Mouse (Mus musculus): ENCODE results near the gene Unc13b. TPM values are rescaled to one million over a fixed set of nuclear protein-coding genes. Genes with fewer than 3 reads are reported as not detected.

Gene Unc13b
- polyA plus RNA-seq, 1 experiment from 2014 or later: 2.0 TPM

DNA sequence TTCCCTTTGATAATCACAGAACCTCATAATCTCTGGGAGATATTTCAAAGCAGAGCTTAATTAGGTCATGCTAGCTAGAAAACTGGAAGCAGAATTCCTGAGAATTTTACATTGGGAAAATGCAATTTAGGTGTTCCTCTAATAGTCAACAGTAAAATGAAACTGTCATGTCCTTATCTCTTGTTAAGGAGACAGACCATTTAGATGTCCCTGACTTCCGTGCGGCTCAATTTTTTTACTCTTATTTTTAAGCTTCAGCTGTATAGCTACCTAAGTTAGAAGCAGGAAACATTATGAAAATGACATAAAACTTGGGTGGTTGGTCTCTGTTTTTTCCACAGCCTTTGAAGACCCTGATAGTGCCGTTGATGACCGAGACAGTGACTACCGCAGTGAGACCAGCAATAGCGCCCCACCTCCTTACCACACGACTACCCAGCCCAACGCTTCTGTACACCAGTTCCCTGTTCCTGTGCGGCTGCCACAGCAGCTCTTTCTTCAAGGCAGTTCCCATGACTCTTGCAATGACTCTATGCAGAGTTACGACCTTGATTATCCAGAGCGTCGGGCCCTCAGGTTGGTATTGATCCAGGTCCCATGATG, 106.8 kb downstream of the Unc13b start:
- no peaks in the 10 kb centered on the region for H3K9me3 ChIP-seq (ENCODE audit: control insufficient read depth, low read length)
- 76% methylated on average over 12 of the region's 12 CpGs for WGBS

DNA sequence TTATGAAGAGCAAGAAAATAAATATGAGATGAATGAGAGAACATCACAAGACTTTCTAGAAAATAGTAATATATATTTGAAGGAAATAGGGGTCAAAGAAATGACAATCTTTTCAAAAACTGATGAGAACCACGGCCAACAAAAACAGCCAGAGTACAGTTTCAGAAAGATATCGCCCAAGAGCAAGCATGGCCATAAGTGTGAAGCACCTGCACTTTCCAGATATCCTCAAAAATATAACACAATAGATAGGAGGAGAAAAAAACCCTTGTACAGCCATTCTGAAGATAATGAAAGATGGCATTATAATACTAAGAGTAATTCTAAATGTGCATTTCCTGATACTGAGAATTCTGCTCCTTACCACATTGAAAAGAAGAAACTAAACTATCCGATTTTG, 111.3 kb downstream of the Unc13b start:
- Histone ChIP-seq H3K36me3 (ENCODE audit: control insufficient read depth, insufficient read depth, low read length) (no peaks in the 10 kb centered on the region), H3K9me3 (ENCODE audit: control insufficient read depth, low read length) (no peaks in the 10 kb centered on the region), H3K4me1 (replicated peaks; ENCODE audit: control insufficient read depth, insufficient read depth, low read length) (no peaks in the 10 kb centered on the region), H3K4me3 (ENCODE audit: low read depth, low read length) (no peak overlapping the region), H3K9ac (ENCODE audit: low read depth, low read length) (no peak overlapping the region), H3K4me2 (no peak overlapping the region), H3K27ac (ENCODE audit: low read depth, low read length) (no peak overlapping the region), H3K27me3 (replicated peaks; ENCODE audit: control insufficient read depth, insufficient read depth, low read length) (no peaks in the 10 kb centered on the region)
- ATAC-seq (replicated peaks; ENCODE audit: low FRiP score) (no peak), DNase-seq (ENCODE audit: low spot score) (no peak)
- 71% methylated on average over 3 of the region's 3 CpGs for WGBS

More for the DNA sequence above, 106.8 kb downstream of the Unc13b start:
- no peaks in the 10 kb centered on the region for H3K27me3 ChIP-seq (replicated peaks; ENCODE audit: control insufficient read depth, insufficient read depth, low read length)
- no peaks in the 10 kb centered on the region for H3K4me1 ChIP-seq (replicated peaks; ENCODE audit: control insufficient read depth, insufficient read depth, low read length)
- DNase-seq (ENCODE audit: low spot score) (no peak), ATAC-seq (replicated peaks; ENCODE audit: low FRiP score) (no peak)
- no peak overlapping the region for H3K27ac ChIP-seq (ENCODE audit: low read depth, low read length)
- H3K4me2 ChIP-seq: no peak overlapping the region
- no peak overlapping the region for H3K9ac ChIP-seq (ENCODE audit: low read depth, low read length)
- H3K4me3 ChIP-seq (ENCODE audit: low read depth, low read length): no peak overlapping the region
- H3K36me3 ChIP-seq (ENCODE audit: control insufficient read depth, insufficient read depth, low read length): no peaks in the 10 kb centered on the region

DNA sequence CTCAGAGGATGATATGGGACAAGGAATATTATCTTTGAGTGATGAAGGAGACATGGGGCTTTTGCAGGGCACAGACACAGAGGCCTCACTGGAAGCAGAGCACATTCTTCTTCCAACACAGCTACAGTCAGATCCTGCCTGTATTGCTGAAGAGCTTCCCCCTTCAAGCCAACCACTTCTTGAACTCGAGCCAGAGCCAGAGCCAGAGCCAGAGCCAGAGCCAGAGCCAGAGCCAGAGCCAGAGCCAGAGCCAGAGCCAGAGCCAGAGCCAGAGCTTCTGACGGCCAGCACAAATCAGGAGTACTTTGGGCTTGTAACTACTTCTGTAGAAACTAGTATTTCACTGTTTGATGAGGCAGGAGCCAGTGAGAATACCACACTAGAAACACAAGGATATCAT, 118.4 kb downstream of the Unc13b start:
- no peaks in the 10 kb centered on the region for H3K9me3 ChIP-seq (ENCODE audit: control insufficient read depth, low read length)
- no peak overlapping the region for H3K4me2 ChIP-seq
- H3K4me1 ChIP-seq (replicated peaks; ENCODE audit: control insufficient read depth, insufficient read depth, low read length): no peaks in the 10 kb centered on the region
- no peaks in the 10 kb centered on the region for H3K27me3 ChIP-seq (replicated peaks; ENCODE audit: control insufficient read depth, insufficient read depth, low read length)
- 59% methylated on average over 2 of the region's 2 CpGs for WGBS
- no peak overlapping the region for H3K9ac ChIP-seq (ENCODE audit: low read depth, low read length)
- H3K27ac ChIP-seq (ENCODE audit: low read depth, low read length): no peak overlapping the region
- DNase-seq (ENCODE audit: low spot score): no peak
- no peak overlapping the region for H3K4me3 ChIP-seq (ENCODE audit: low read depth, low read length)
- H3K36me3 ChIP-seq (ENCODE audit: control insufficient read depth, insufficient read depth, low read length): no peaks in the 10 kb centered on the region
- no peak for ATAC-seq (replicated peaks; ENCODE audit: low FRiP score)

DNA sequence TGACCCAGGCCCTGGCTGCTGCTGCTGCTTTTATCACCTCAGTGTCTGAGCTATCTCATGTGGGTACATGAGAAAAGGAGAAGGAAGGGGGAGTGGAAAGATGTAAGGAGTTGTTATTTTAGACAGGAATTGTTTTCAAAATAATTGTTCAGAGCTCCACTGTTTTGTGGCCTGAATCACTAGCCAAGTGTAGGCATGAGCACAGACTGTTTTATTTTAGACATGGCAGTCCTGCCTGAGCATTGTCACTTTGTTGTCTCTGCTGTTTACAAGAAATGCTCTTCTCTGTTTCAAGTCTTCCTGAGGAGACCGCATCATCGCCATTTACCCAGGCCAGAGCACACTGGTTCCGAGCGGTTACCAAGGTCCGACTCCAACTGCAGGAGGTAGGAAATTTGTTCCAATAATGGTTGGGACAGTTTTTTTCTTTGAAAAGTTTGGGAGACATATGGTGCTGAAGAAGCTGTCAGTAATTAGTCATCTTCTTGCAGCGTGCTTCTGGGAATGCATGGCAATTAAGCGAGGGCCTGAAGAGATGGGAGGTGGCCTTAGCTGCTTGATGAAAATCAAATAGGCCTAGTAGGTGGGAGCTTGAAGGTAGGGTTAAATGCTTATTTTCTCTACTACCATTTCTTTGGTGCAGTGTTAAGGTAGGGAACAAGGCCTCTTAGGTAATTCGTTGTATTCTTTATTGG, 123.9 kb downstream of the Unc13b start:
- no peaks in the 10 kb centered on the region for H3K4me1 ChIP-seq (replicated peaks; ENCODE audit: control insufficient read depth, insufficient read depth, low read length)
- 89% methylated on average over 8 of the region's 8 CpGs for WGBS
- no peak for ATAC-seq (replicated peaks; ENCODE audit: low FRiP score)

DNA sequence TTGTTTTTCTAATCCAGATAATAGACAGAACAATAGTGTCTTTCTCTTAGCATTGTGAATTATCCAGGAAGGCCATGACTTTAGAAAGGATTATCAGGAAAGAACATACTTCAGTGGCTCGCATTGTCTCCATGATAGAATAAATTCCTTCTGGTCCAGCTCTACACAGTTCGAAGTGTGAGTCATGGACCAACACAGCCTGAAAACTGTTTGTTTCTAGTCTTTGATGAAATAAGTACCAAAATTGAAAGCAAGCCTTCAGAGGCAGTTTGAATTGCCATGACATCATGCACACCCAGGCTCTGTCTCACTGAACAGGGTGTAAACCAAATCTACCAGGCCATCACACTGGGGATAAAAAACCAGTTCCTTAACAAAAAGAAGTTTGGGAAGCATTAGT, 128.7 kb downstream of the Unc13b start:
- H3K9ac ChIP-seq (ENCODE audit: low read depth, low read length): no peak overlapping the region
- H3K4me3 ChIP-seq (ENCODE audit: low read depth, low read length): no peak overlapping the region
- no peaks in the 10 kb centered on the region for H3K9me3 ChIP-seq (ENCODE audit: control insufficient read depth, low read length)
- H3K27me3 ChIP-seq (replicated peaks; ENCODE audit: control insufficient read depth, insufficient read depth, low read length): no peaks in the 10 kb centered on the region
- H3K27ac ChIP-seq (ENCODE audit: low read depth, low read length): no peak overlapping the region
- no peak overlapping the region for H3K4me2 ChIP-seq
- no peaks in the 10 kb centered on the region for H3K36me3 ChIP-seq (ENCODE audit: control insufficient read depth, insufficient read depth, low read length)
- H3K4me1 ChIP-seq (replicated peaks; ENCODE audit: control insufficient read depth, insufficient read depth, low read length): no peaks in the 10 kb centered on the region
- WGBS: 71% methylated on average over 2 of the region's 2 CpGs
- no peak for ATAC-seq (replicated peaks; ENCODE audit: low FRiP score)
- no peak for DNase-seq (ENCODE audit: low spot score)

More for the DNA sequence above, 123.9 kb downstream of the Unc13b start:
- H3K4me3 ChIP-seq (ENCODE audit: low read depth, low read length): no peak overlapping the region
- no peaks in the 10 kb centered on the region for H3K36me3 ChIP-seq (ENCODE audit: control insufficient read depth, insufficient read depth, low read length)
- no peak overlapping the region for H3K4me2 ChIP-seq
- H3K27me3 ChIP-seq (replicated peaks; ENCODE audit: control insufficient read depth, insufficient read depth, low read length): no peaks in the 10 kb centered on the region
- H3K27ac ChIP-seq (ENCODE audit: low read depth, low read length): no peak overlapping the region
- no peak for DNase-seq (ENCODE audit: low spot score)
- H3K9me3 ChIP-seq (ENCODE audit: control insufficient read depth, low read length): no peaks in the 10 kb centered on the region
- H3K9ac ChIP-seq (ENCODE audit: low read depth, low read length): no peak overlapping the region

DNA sequence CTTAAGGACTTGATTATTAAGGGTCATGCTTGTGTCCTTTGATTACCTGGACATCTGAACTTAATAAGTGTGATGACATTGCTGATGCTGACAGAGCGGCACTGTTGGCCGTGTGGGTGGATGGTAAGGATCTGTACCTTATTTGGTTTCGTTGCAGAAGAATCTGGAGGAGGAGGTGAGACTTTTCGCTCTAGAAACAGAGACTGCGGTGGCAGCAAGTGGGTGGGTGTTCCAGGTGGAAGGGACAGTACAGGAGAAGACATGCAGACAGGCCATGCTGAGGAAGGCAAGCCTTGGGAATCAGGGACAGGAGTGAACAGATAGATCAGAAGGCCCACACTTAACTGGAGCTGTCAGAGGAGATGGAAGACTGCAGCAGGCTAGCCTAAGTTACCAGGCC, 130.6 kb downstream of the Unc13b start:
- DNase-seq (ENCODE audit: low spot score) (no peak), ATAC-seq (replicated peaks; ENCODE audit: low FRiP score) (no peak)
- Histone ChIP-seq H3K27me3 (replicated peaks; ENCODE audit: control insufficient read depth, insufficient read depth, low read length) (no peaks in the 10 kb centered on the region), H3K4me1 (replicated peaks; ENCODE audit: control insufficient read depth, insufficient read depth, low read length) (no peaks in the 10 kb centered on the region), H3K9ac (ENCODE audit: low read depth, low read length) (no peak overlapping the region), H3K9me3 (ENCODE audit: control insufficient read depth, low read length) (no peaks in the 10 kb centered on the region), H3K4me3 (ENCODE audit: low read depth, low read length) (no peak overlapping the region), H3K4me2 (no peak overlapping the region), H3K27ac (ENCODE audit: low read depth, low read length) (no peak overlapping the region), H3K36me3 (ENCODE audit: control insufficient read depth, insufficient read depth, low read length) (no peaks in the 10 kb centered on the region)
- WGBS: 78% methylated on average over 5 of the region's 5 CpGs

DNA sequence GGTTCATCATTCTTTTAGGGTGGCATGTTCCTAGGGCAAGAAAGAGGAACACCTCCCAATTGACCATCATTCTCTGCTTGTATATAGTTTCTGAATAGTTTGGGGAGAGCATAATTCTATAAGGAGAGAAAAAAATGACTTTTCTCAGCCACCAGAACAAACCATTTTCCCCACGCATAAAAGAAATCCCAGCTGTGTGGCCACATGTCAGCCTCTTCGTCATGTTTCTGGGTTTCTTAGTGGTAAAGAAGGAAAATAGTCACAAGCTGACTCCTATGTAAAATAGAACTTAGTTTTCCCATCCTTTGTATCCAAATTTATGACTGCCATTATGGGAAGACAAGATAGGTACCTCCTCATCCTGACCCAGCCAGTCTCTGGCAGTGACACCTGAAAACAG, 146.2 kb downstream of the Unc13b start:
- 77% methylated on average over 2 of the region's 2 CpGs for WGBS

DNA sequence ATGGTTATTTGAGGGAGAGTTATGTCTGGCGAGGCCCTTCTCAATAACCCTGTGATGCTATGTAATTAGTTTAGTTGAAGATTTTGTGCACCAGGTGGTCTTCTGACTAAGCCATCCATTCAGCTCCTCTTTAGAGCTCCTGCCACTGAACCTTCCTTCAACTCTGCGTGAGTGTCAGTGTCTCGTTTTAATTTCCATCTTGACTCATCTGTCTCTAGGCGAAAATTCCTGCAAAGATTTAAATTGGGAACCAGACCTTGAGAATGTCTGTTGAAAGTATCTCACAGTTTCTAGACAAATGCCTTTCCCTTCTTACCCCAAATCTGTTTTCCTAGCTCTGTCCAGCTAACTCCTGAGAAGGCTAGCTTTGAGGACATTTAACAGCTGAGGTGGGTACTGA, 146.8 kb downstream of the Unc13b start:
- 71% methylated on average over 4 of the region's 4 CpGs for WGBS

More for the DNA sequence above, 146.2 kb downstream of the Unc13b start:
- Histone ChIP-seq H3K36me3 (ENCODE audit: control insufficient read depth, insufficient read depth, low read length) (no peaks in the 10 kb centered on the region), H3K9me3 (ENCODE audit: control insufficient read depth, low read length) (no peaks in the 10 kb centered on the region), H3K27me3 (replicated peaks; ENCODE audit: control insufficient read depth, insufficient read depth, low read length) (no peaks in the 10 kb centered on the region), H3K9ac (ENCODE audit: low read depth, low read length) (no peak overlapping the region), H3K4me1 (replicated peaks; ENCODE audit: control insufficient read depth, insufficient read depth, low read length) (no peaks in the 10 kb centered on the region), H3K27ac (ENCODE audit: low read depth, low read length) (no peak overlapping the region), H3K4me2 (no peak overlapping the region), H3K4me3 (ENCODE audit: low read depth, low read length) (no peak overlapping the region)
- no peak for ATAC-seq (replicated peaks; ENCODE audit: low FRiP score)
- no peak for DNase-seq (ENCODE audit: low spot score)

DNA sequence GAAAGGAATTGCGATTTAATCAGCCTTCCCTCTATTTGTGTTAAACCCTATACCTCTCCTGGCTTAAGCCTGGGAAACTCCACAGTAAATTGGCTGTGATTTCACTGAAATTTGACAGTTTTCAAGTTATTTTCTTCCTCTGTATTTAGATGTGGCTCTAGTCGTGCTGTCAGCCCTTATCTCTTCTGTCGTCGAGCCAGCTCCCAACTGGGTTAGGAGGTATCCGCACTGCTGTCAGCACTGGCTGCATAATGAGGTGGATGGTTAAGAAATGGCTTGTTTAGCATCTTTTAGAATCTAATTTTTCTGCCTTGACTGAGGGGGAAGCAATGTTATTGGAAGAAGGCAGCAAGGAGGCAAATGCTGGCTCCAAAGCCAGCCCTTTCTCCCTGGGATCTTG, 148.2 kb downstream of the Unc13b start:
- no peaks in the 10 kb centered on the region for H3K9me3 ChIP-seq (ENCODE audit: control insufficient read depth, low read length)
- no peak overlapping the region for H3K4me2 ChIP-seq
- DNase-seq (ENCODE audit: low spot score) (no peak), ATAC-seq (replicated peaks; ENCODE audit: low FRiP score) (no peak)
- H3K27me3 ChIP-seq (replicated peaks; ENCODE audit: control insufficient read depth, insufficient read depth, low read length): no peaks in the 10 kb centered on the region
- 50% methylated on average over 5 of the region's 5 CpGs for WGBS
- H3K4me1 ChIP-seq (replicated peaks; ENCODE audit: control insufficient read depth, insufficient read depth, low read length): no peaks in the 10 kb centered on the region
- no peaks in the 10 kb centered on the region for H3K36me3 ChIP-seq (ENCODE audit: control insufficient read depth, insufficient read depth, low read length)
- no peak overlapping the region for H3K4me3 ChIP-seq (ENCODE audit: low read depth, low read length)
- no peak overlapping the region for H3K27ac ChIP-seq (ENCODE audit: low read depth, low read length)
- no peak overlapping the region for H3K9ac ChIP-seq (ENCODE audit: low read depth, low read length)

More for the DNA sequence above, 146.8 kb downstream of the Unc13b start:
- Histone ChIP-seq H3K4me1 (replicated peaks; ENCODE audit: control insufficient read depth, insufficient read depth, low read length) (no peaks in the 10 kb centered on the region), H3K27me3 (replicated peaks; ENCODE audit: control insufficient read depth, insufficient read depth, low read length) (no peaks in the 10 kb centered on the region), H3K9me3 (ENCODE audit: control insufficient read depth, low read length) (no peaks in the 10 kb centered on the region), H3K27ac (ENCODE audit: low read depth, low read length) (no peak overlapping the region), H3K36me3 (ENCODE audit: control insufficient read depth, insufficient read depth, low read length) (no peaks in the 10 kb centered on the region), H3K9ac (ENCODE audit: low read depth, low read length) (no peak overlapping the region), H3K4me2 (no peak overlapping the region), H3K4me3 (ENCODE audit: low read depth, low read length) (no peak overlapping the region)
- ATAC-seq (replicated peaks; ENCODE audit: low FRiP score) (no peak), DNase-seq (ENCODE audit: low spot score) (no peak)

Measured in liver, embryonic 11.5 days (tissue).